Mouse (Mus musculus) brain, embryonic 14.5 days (tissue): ENCODE measurements around the gene Gabra4.

Experiments
- CTCF ChIP-seq: fragments of 200-500 bp; IDR thresholded peaks from 2 replicates; pipeline ENCODE4 v1.5.1; 2012; ENCODE audit warnings: inconsistent platforms, mild to moderate bottlenecking, moderate library complexity, borderline replicate concordance; ENCODE audit not compliant: insufficient read depth, insufficient read length; ENCODE audit errors: extremely low read depth
- POLR2A ChIP-seq: fragments of 200-500 bp; IDR thresholded peaks from 2 replicates; pipeline ENCODE4 v1.6.1; 2012; ENCODE audit warnings: mild to moderate bottlenecking, inconsistent platforms, borderline replicate concordance; ENCODE audit not compliant: poor library complexity, insufficient read depth, insufficient read length, severe bottlenecking; ENCODE audit errors: extremely low read depth

DNA sequence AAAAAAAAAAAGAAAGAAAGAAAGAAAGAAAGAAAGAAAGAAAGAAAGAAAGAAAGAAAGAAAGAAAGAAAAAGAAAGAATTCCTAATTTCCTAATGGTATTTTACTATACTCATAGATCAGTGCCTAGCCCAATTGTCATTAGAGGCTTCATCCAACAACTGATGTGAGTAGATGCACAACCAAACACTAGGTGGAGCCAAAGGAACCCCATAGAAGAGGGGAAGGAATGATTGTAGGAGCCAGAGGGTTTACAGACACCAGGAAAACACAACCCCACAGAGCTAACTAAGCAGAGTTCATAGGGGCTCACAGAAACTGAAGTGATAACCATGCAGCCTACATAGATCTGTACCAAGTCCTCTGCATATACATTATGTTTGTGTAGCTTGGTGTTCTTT, 112.6 kb downstream of the Gabra4 start:
- TF ChIP-seq CTCF = peak; percentile 11; the same call in 1 of the 2 replicates
- no peak for TF ChIP-seq POLR2A
